Mouse (Mus musculus) frontal cortex, postnatal 10 days (tissue): ENCODE results near the gene St6galnac1.
"Not testable (repeated sequence)": the region's sequence is repeated elsewhere in the genome, so short reads cannot be mapped to it uniquely, and the experiment has no call there.

Source experiments
- DNase-seq, 2 experiments: peaks; one replicate each; pipeline ENCODE4 v3.0.0; 2022; ENCODE audit warnings: low spot score in 2 of 2, mixed read lengths in 1 of 2

St6galnac1 gene

GRCm38 (mm10) chr11:116775407-116775806, at the start of gene St6galnac1:
Gene St6galnac1, minus strand, starts transcription at chr11:116775507.
- no peak for DNase-seq

GRCm38 (mm10) chr11:116823885-116824284, 48.6 kb upstream of the St6galnac1 start:
- not testable (repeated sequence) for DNase-seq

- DNase-seq: no peak
These were observed 47.9 kb upstream of the St6galnac1 start for GRCm38 (mm10) chr11:116823255-116823654.

- no peak for DNase-seq
These were observed 47.3 kb upstream of the St6galnac1 start for GRCm38 (mm10) chr11:116822626-116823025.

- no peak for DNase-seq
These were observed 46.9 kb upstream of the St6galnac1 start for GRCm38 (mm10) chr11:116822215-116822614.

GRCm38 (mm10) chr11:116821057-116821940, 46.0 kb upstream of the St6galnac1 start:
- DNase-seq: no peak

GRCm38 (mm10) chr11:116819932-116820593, 44.8 kb upstream of the St6galnac1 start:
- DNase-seq: no peak

- no peak for DNase-seq
These were observed 43.4 kb upstream of the St6galnac1 start for GRCm38 (mm10) chr11:116818722-116819121.

- DNase-seq: no peak
These were observed 42.3 kb upstream of the St6galnac1 start for GRCm38 (mm10) chr11:116817567-116817966.

- DNase-seq: no peak
These were observed 41.5 kb upstream of the St6galnac1 start for GRCm38 (mm10) chr11:116816769-116817168.

GRCm38 (mm10) chr11:116814884-116815415, 39.6 kb upstream of the St6galnac1 start:
- DNase-seq: no peak

- peak; percentile 39 to 51 for DNase-seq
These were observed 39.0 kb upstream of the St6galnac1 start for GRCm38 (mm10) chr11:116814076-116814883.

- no peak for DNase-seq
These were observed 38.3 kb upstream of the St6galnac1 start for GRCm38 (mm10) chr11:116813610-116814009.

- no peak for DNase-seq
These were observed 37.7 kb upstream of the St6galnac1 start for GRCm38 (mm10) chr11:116812793-116813529.

GRCm38 (mm10) chr11:116810983-116811901, 35.9 kb upstream of the St6galnac1 start:
- DNase-seq: peak; percentile 67 to 74

- no peak for DNase-seq
These were observed 35.2 kb upstream of the St6galnac1 start for GRCm38 (mm10) chr11:116810528-116810927.

GRCm38 (mm10) chr11:116809520-116809919, 34.2 kb upstream of the St6galnac1 start:
- DNase-seq: no peak

- no peak for DNase-seq
These were observed 33.6 kb upstream of the St6galnac1 start for GRCm38 (mm10) chr11:116808811-116809395.

- DNase-seq: peak in 1 of 2 experiments; percentile 82
These were observed 32.8 kb upstream of the St6galnac1 start for GRCm38 (mm10) chr11:116807938-116808606.
